9 mouse cellular contexts compared by ENCODE assay signal in genomic region chr17:24472512-24472911, GRCm38 (mm10). TPM values are rescaled to one million over a fixed set of nuclear protein-coding genes. Genes with fewer than 3 reads are reported as not detected.
DNase-seq lines count a peak whose midpoint lies in the region; ATAC-seq and TF ChIP-seq lines count a peak whose summit lies in the region.
"Had no signal": no experiment of that assay in that cellular context is flagged by ENCODE, and none has a peak within 500 bp of the region (broad histone marks: within the 10 kb centered on the region; RNA-seq: fewer than 3 reads in every experiment).

No protein-coding gene starts in this region.

- no peak for TF ChIP-seq CTCF in heart, postnatal 0 days (IDR thresholded peaks at IDR 0.05; ENCODE audit: low read depth)

- H3K27ac ChIP-seq in neural tube, embryonic 11.5 days (ENCODE audit: low read depth, low read length), result no peak overlapping the region
- no peak overlapping the region for H3K27ac ChIP-seq in embryonic facial prominence, embryonic 14.5 days (replicated peaks; ENCODE audit: low read depth, low read length)
- peak overlapping the region; percentile 14; the same call in 1 of the 2 replicates for H3K27ac ChIP-seq in heart, postnatal 0 days (ENCODE audit: low read depth)
- no peak overlapping the region for H3K27ac ChIP-seq in midbrain, embryonic 14.5 days (replicated peaks; ENCODE audit: low read depth, low read length)

- no peak for ATAC-seq in neural tube, embryonic 11.5 days (ENCODE audit: insufficient read depth, low FRiP score, low TSS enrichment)
- ATAC-seq in embryonic facial prominence, embryonic 14.5 days (ENCODE audit: low read depth), result no peak
- no peak for ATAC-seq in heart, postnatal 0 days (ENCODE audit: insufficient read depth, low read depth)
- ATAC-seq in midbrain, embryonic 14.5 days (ENCODE audit: low FRiP score, low TSS enrichment), result no peak

- no peak for DNase-seq in neural tube, embryonic 11.5 days (ENCODE audit: low spot score)
- DNase-seq in neural tube, embryonic 10.5 days (ENCODE audit: extremely low spot score, low spot score), result no peak
- no peak for DNase-seq in embryonic facial prominence, embryonic 14.5 days (ENCODE audit: low spot score)
- DNase-seq in heart, postnatal 0 days (ENCODE audit: low spot score), result peak; percentile 52
- peak; percentile 92 to 95 for DNase-seq in kidney, postnatal 36 days
- no peak for DNase-seq in midbrain, embryonic 14.5 days
- DNase-seq in retina, postnatal 1 day, result no peak
- DNase-seq in retina, embryonic 14.5 days (ENCODE audit: low spot score), result no peak

- peak overlapping the region; percentile 98; the same call in 1 of the 2 replicates for H3K4me2 ChIP-seq in neural tube, embryonic 11.5 days (ENCODE audit: low read depth)
- peak overlapping the region; percentile 96 for H3K4me2 ChIP-seq in embryonic facial prominence, embryonic 14.5 days (ENCODE audit: low read depth, low read length)
- peak overlapping the region; percentile 86; the same call in 1 of the 2 replicates for H3K4me2 ChIP-seq in heart, postnatal 0 days (ENCODE audit: low read depth, low read length)
- H3K4me2 ChIP-seq in midbrain, embryonic 14.5 days (ENCODE audit: low read length), result peak overlapping the region; percentile 99

- WGBS in neural tube, embryonic 11.5 days, result 75% methylated on average over 4 of the region's 4 CpGs
- 88% methylated on average over 4 of the region's 4 CpGs for WGBS in embryonic facial prominence, embryonic 14.5 days
- WGBS in heart, postnatal 0 days, result 43% methylated on average over 4 of the region's 4 CpGs
- WGBS in midbrain, embryonic 14.5 days, result 93% methylated on average over 4 of the region's 4 CpGs

- peaks cover 16% of the 10 kb centered on the region for H3K4me1 ChIP-seq in neural tube, embryonic 11.5 days (ENCODE audit: control insufficient read depth, insufficient read depth, low read length)
- peaks cover 14% of the 10 kb centered on the region for H3K4me1 ChIP-seq in embryonic facial prominence, embryonic 14.5 days (ENCODE audit: control insufficient read depth, insufficient read depth, low read length)
- H3K4me1 ChIP-seq in heart, postnatal 0 days (ENCODE audit: control insufficient read depth, insufficient read depth), result peaks cover 21% of the 10 kb centered on the region
- H3K4me1 ChIP-seq in midbrain, embryonic 14.5 days (ENCODE audit: control insufficient read depth, insufficient read depth, low read length), result peaks cover 19% of the 10 kb centered on the region

- no peak for TF ChIP-seq EP300 in heart, postnatal 0 days (IDR thresholded peaks at IDR 0.05; ENCODE audit: low read depth)

- 0 out of 2 replicates have a peak overlapping the region, but pooled peaks have one; percentile 78 for H3K4me3 ChIP-seq in neural tube, embryonic 11.5 days (ENCODE audit: low read depth, low read length)
- H3K4me3 ChIP-seq in embryonic facial prominence, embryonic 14.5 days (ENCODE audit: low read depth, low read length), result no peak overlapping the region; the same call in 1 of the 2 replicates
- H3K4me3 ChIP-seq in heart, postnatal 0 days (ENCODE audit: low read depth, low read length), result no peak overlapping the region
- H3K4me3 ChIP-seq in midbrain, embryonic 14.5 days (replicated peaks; ENCODE audit: low read depth, low read length), result no peak overlapping the region

- H3K36me3 ChIP-seq in neural tube, embryonic 11.5 days (ENCODE audit: control insufficient read depth, insufficient read depth, low read length), result peaks cover 14% of the 10 kb centered on the region
- peaks cover 36% of the 10 kb centered on the region for H3K36me3 ChIP-seq in embryonic facial prominence, embryonic 14.5 days (ENCODE audit: control insufficient read depth, insufficient read depth, low read length)
- H3K36me3 ChIP-seq in heart, postnatal 0 days (replicated peaks; ENCODE audit: control insufficient read depth, insufficient read depth, low read length), result peaks cover 38% of the 10 kb centered on the region
- H3K36me3 ChIP-seq in midbrain, embryonic 14.5 days (ENCODE audit: control insufficient read depth, insufficient read depth, low read length), result peaks cover 46% of the 10 kb centered on the region

- H3K9me3 ChIP-seq in neural tube, embryonic 11.5 days (ENCODE audit: control insufficient read depth, low read length), result no peaks in the 10 kb centered on the region
- H3K9me3 ChIP-seq in embryonic facial prominence, embryonic 14.5 days (ENCODE audit: control insufficient read depth, low read length), result no peaks in the 10 kb centered on the region
- no peaks in the 10 kb centered on the region for H3K9me3 ChIP-seq in heart, postnatal 0 days (replicated peaks; ENCODE audit: control insufficient read depth, low read length)
- no peaks in the 10 kb centered on the region for H3K9me3 ChIP-seq in midbrain, embryonic 14.5 days (ENCODE audit: control insufficient read depth, low read length)

- no peak overlapping the region for H3K9ac ChIP-seq in neural tube, embryonic 11.5 days (ENCODE audit: low read length)
- H3K9ac ChIP-seq in embryonic facial prominence, embryonic 14.5 days (ENCODE audit: low read depth, low read length), result no peak overlapping the region
- H3K9ac ChIP-seq in heart, postnatal 0 days (replicated peaks; ENCODE audit: low read depth, low read length), result 0 out of 2 replicates have a peak overlapping the region, but pooled peaks have one; percentile 67
- no peak overlapping the region for H3K9ac ChIP-seq in midbrain, embryonic 14.5 days (replicated peaks; ENCODE audit: low read length)

- H3K27me3 ChIP-seq in neural tube, embryonic 11.5 days (ENCODE audit: control insufficient read depth, insufficient read depth, low read length), result no peaks in the 10 kb centered on the region
- H3K27me3 ChIP-seq in embryonic facial prominence, embryonic 14.5 days (replicated peaks; ENCODE audit: control insufficient read depth, insufficient read depth, low read length), result no peaks in the 10 kb centered on the region
- no peaks in the 10 kb centered on the region for H3K27me3 ChIP-seq in heart, postnatal 0 days (ENCODE audit: control insufficient read depth, insufficient read depth, low read length)
- no peaks in the 10 kb centered on the region for H3K27me3 ChIP-seq in midbrain, embryonic 14.5 days (ENCODE audit: control insufficient read depth, insufficient read depth, low read length)

RNA-seq across cellular contexts. Expression of gene Bricd5, which starts 1.2 kb away (rescaled TPM):
- 0.33 and 0.51 TPM in 2 replicates for polyA plus RNA-seq in neural tube, embryonic 11.5 days (2014; fragmentation: Nextera tagmentation; extraction: Ambion mirVana)
- polyA plus RNA-seq in embryonic facial prominence, embryonic 14.5 days (2014; fragmentation: Nextera tagmentation; extraction: Ambion mirVana), result 1.5 and 2.0 TPM in 2 replicates
- total RNA-seq in heart, postnatal 0 days (2014; rRNA removed; ENCODE audit: low replicate concordance), result not detected in 2 replicates
- not detected in 2 replicates for polyA plus RNA-seq in heart, postnatal 0 days (2015; fragmentation: Nextera tagmentation; extraction: Ambion mirVana)
- 0.45 TPM in 1 of 2 replicates, not detected in the other for polyA plus RNA-seq in midbrain, embryonic 14.5 days (2014; fragmentation: Nextera tagmentation; extraction: Ambion mirVana)
- polyA plus RNA-seq: lung, embryonic 16.5 days had no signal

RNA-seq across cellular contexts. Expression of gene Pgp, which starts 2.3 kb away (rescaled TPM):
- polyA plus RNA-seq in neural tube, embryonic 11.5 days (2014; fragmentation: Nextera tagmentation; extraction: Ambion mirVana), result 65.0 and 65.2 TPM in 2 replicates
- 57.7 and 58.5 TPM in 2 replicates for polyA plus RNA-seq in embryonic facial prominence, embryonic 14.5 days (2014; fragmentation: Nextera tagmentation; extraction: Ambion mirVana)
- 48.4 and 62.3 TPM in 2 replicates for total RNA-seq in heart, postnatal 0 days (2014; rRNA removed; ENCODE audit: low replicate concordance)
- 65.8 and 70.6 TPM in 2 replicates for polyA plus RNA-seq in heart, postnatal 0 days (2015; fragmentation: Nextera tagmentation; extraction: Ambion mirVana)
- 60.5 and 62.7 TPM in 2 replicates for polyA plus RNA-seq in midbrain, embryonic 14.5 days (2014; fragmentation: Nextera tagmentation; extraction: Ambion mirVana)

RNA-seq across cellular contexts. Expression of gene E4f1, which starts 2.4 kb away (rescaled TPM):
- polyA plus RNA-seq in neural tube, embryonic 11.5 days (2014; fragmentation: Nextera tagmentation; extraction: Ambion mirVana), result 17.0 and 21.2 TPM in 2 replicates
- 13.3 and 18.6 TPM in 2 replicates for polyA plus RNA-seq in embryonic facial prominence, embryonic 14.5 days (2014; fragmentation: Nextera tagmentation; extraction: Ambion mirVana)
- total RNA-seq in heart, postnatal 0 days (2014; rRNA removed; ENCODE audit: low replicate concordance), result 19.6 and 20.6 TPM in 2 replicates
- 14.0 and 17.8 TPM in 2 replicates for polyA plus RNA-seq in heart, postnatal 0 days (2015; fragmentation: Nextera tagmentation; extraction: Ambion mirVana)
- polyA plus RNA-seq in midbrain, embryonic 14.5 days (2014; fragmentation: Nextera tagmentation; extraction: Ambion mirVana), result 22.7 and 22.8 TPM in 2 replicates

RNA-seq across cellular contexts. Expression of gene Mlst8, which starts 6.4 kb away (rescaled TPM):
- polyA plus RNA-seq in neural tube, embryonic 11.5 days (2014; fragmentation: Nextera tagmentation; extraction: Ambion mirVana), result 26.2 and 29.7 TPM in 2 replicates
- polyA plus RNA-seq in embryonic facial prominence, embryonic 14.5 days (2014; fragmentation: Nextera tagmentation; extraction: Ambion mirVana), result 21.7 and 23.7 TPM in 2 replicates
- 12.4 and 44.9 TPM in 2 replicates for total RNA-seq in heart, postnatal 0 days (2014; rRNA removed; ENCODE audit: low replicate concordance)
- polyA plus RNA-seq in heart, postnatal 0 days (2015; fragmentation: Nextera tagmentation; extraction: Ambion mirVana), result 10.1 and 11.5 TPM in 2 replicates
- 36.2 and 43.0 TPM in 2 replicates for polyA plus RNA-seq in midbrain, embryonic 14.5 days (2014; fragmentation: Nextera tagmentation; extraction: Ambion mirVana)

RNA-seq across cellular contexts. Expression of gene Caskin1, which starts 15.9 kb away (rescaled TPM):
- polyA plus RNA-seq in neural tube, embryonic 11.5 days (2014; fragmentation: Nextera tagmentation; extraction: Ambion mirVana), result 7.4 and 8.4 TPM in 2 replicates
- polyA plus RNA-seq in embryonic facial prominence, embryonic 14.5 days (2014; fragmentation: Nextera tagmentation; extraction: Ambion mirVana), result 2.9 and 3.7 TPM in 2 replicates
- 0.11 TPM in 1 of 2 replicates, not detected in the other for total RNA-seq in heart, postnatal 0 days (2014; rRNA removed; ENCODE audit: low replicate concordance)
- polyA plus RNA-seq in heart, postnatal 0 days (2015; fragmentation: Nextera tagmentation; extraction: Ambion mirVana), result 0.14 TPM in 2 replicates
- 34.8 and 37.5 TPM in 2 replicates for polyA plus RNA-seq in midbrain, embryonic 14.5 days (2014; fragmentation: Nextera tagmentation; extraction: Ambion mirVana)

Comparison
In these comparisons a context has a peak if more than half of its experiments do, and no peak if none do; other contexts are left out.
1. DNase-seq: peak in heart, postnatal 0 days (single experiment) and kidney, postnatal 36 days (2 of 2); none in neural tube, embryonic 11.5 days (single experiment), neural tube, embryonic 10.5 days (single experiment), embryonic facial prominence, embryonic 14.5 days (single experiment), midbrain, embryonic 14.5 days (single experiment), retina, postnatal 1 day (single experiment) and retina, embryonic 14.5 days (single experiment).
2. Peak in every context shown above with its lines, with median percentiles within 50 percentile points of each other: H3K4me2 ChIP-seq.